Mouse (Mus musculus) lung, postnatal 36 days (tissue): ENCODE measurements around the gene Fam50b.
A peak's percentile ranks its signal among the peaks of the same experiment; 100 is the strongest.

Experiments
- DNase-seq: peaks from one replicate; pipeline ENCODE4 v3.0.0; 2022; ENCODE audit warnings: mixed read lengths

The Fam50b gene

GRCm38 (mm10) chr13:34739071-34739470 lies 4.4 kb downstream of the Fam50b start:
- no peak for DNase-seq

- DNase-seq: peak; percentile 23
These were observed 6.6 kb downstream of the Fam50b start for GRCm38 (mm10) chr13:34741254-34741653.

GRCm38 (mm10) chr13:34741813-34742568 lies 7.3 kb downstream of the Fam50b start:
- DNase-seq: no peak

GRCm38 (mm10) chr13:34746811-34747210 lies 12.2 kb downstream of the Fam50b start:
- DNase-seq: no peak

- no peak for DNase-seq
These were observed 13.9 kb downstream of the Fam50b start for GRCm38 (mm10) chr13:34748530-34748929.

- no peak for DNase-seq
These were observed 24.6 kb downstream of the Fam50b start for GRCm38 (mm10) chr13:34759202-34759601.

- DNase-seq: no peak
These were observed 26.1 kb downstream of the Fam50b start for GRCm38 (mm10) chr13:34760518-34761287.

GRCm38 (mm10) chr13:34762136-34762535 lies 27.5 kb downstream of the Fam50b start:
- DNase-seq: no peak

GRCm38 (mm10) chr13:34762865-34763264 lies 28.2 kb downstream of the Fam50b start:
- no peak for DNase-seq

GRCm38 (mm10) chr13:34765269-34765668 lies 30.6 kb downstream of the Fam50b start:
- DNase-seq: no peak

- no peak for DNase-seq
These were observed 31.9 kb downstream of the Fam50b start for GRCm38 (mm10) chr13:34766572-34766971.

GRCm38 (mm10) chr13:34767527-34768292 lies 33.1 kb downstream of the Fam50b start:
- no peak for DNase-seq

GRCm38 (mm10) chr13:34776767-34777166 lies 42.1 kb downstream of the Fam50b start:
- no peak for DNase-seq

- peak; percentile 65 for DNase-seq
These were observed 46.4 kb downstream of the Fam50b start for GRCm38 (mm10) chr13:34780856-34781610.

- no peak for DNase-seq
These were observed 47.0 kb downstream of the Fam50b start for GRCm38 (mm10) chr13:34781611-34782009.

GRCm38 (mm10) chr13:34784818-34785217 lies 50.2 kb downstream of the Fam50b start:
- no peak for DNase-seq

GRCm38 (mm10) chr13:34786634-34787033 lies 52.0 kb downstream of the Fam50b start:
- DNase-seq: no peak

GRCm38 (mm10) chr13:34787546-34787945 lies 52.9 kb downstream of the Fam50b start:
- no peak for DNase-seq

GRCm38 (mm10) chr13:34789176-34789818 lies 54.6 kb downstream of the Fam50b start:
- peak; percentile 82 for DNase-seq

GRCm38 (mm10) chr13:34793066-34793465 lies 58.4 kb downstream of the Fam50b start:
- DNase-seq: peak; percentile 7

GRCm38 (mm10) chr13:34793816-34794215 lies 59.2 kb downstream of the Fam50b start:
- peak; percentile 93 for DNase-seq

- peak; percentile 72 for DNase-seq
These were observed 59.8 kb downstream of the Fam50b start for GRCm38 (mm10) chr13:34794426-34794825.
